ENCODE assay signal across 20 mouse cellular contexts in the genomic region with DNA sequence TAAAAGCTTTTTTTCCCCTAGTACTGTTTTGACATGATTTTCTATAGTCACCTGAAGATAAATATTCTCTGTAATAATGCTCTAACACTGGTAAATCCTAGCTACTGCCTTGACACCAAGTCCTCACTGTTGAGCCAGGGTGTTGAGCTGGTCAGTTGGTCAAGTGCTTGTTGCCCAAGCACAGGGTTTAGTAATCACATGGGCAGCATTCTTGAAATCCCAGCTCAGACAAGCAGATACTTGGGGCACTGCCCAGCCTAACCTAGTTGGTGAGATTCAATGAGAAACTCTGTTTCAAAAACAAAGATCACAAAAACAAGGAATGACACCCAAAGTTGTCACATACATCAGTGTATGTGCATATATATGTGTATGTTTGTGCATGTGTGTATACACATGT.
DNase-seq lines count a peak whose midpoint lies in the region; TF ChIP-seq lines count a peak whose summit lies in the region.
"Had no signal": no experiment of that assay in that cellular context is flagged by ENCODE, and none has a peak within 500 bp of the region (broad histone marks: within the 10 kb centered on the region; RNA-seq: fewer than 3 reads in every experiment).

No protein-coding gene starts in this region.

- no peak for TF ChIP-seq POLR2A in kidney, adult 2 months (IDR thresholded peaks at IDR 0.05; ENCODE audit: low read depth, low read length)
- TF ChIP-seq POLR2A in lung, adult 2 months (IDR thresholded peaks at IDR 0.05; ENCODE audit: borderline replicate concordance, extremely low read depth, low read depth, low read length) = no peak
- TF ChIP-seq POLR2A in myocyte (IDR thresholded peaks at IDR 0.05; ENCODE audit: insufficient read length, low read depth) = no peak

- no peak overlapping the region for H3K27ac ChIP-seq in kidney, adult 2 months (ENCODE audit: insufficient read depth, low read depth, low read length)
- H3K27ac ChIP-seq: forebrain, embryonic 10.5 days; hindbrain, embryonic 12.5 days; limb, embryonic 15.5 days had no signal

- peaks cover 11% of the 10 kb centered on the region for H3K4me1 ChIP-seq in kidney, adult 2 months (ENCODE audit: control insufficient read depth, insufficient read depth, low read length)
- H3K4me1 ChIP-seq in lung, adult 2 months (ENCODE audit: control insufficient read depth, insufficient read depth, low read length) = no peaks in the 10 kb centered on the region
- H3K4me1 ChIP-seq: forebrain, embryonic 10.5 days; hindbrain, embryonic 12.5 days; megakaryocyte, embryonic 14.5 days had no signal

- H3K4me3 ChIP-seq in kidney, adult 2 months (ENCODE audit: insufficient read depth, low read depth, low read length) = no peak overlapping the region
- H3K4me3 ChIP-seq in lung, adult 2 months (replicated peaks; ENCODE audit: extremely low read depth, low read depth, low read length) = no peak overlapping the region
- no peak overlapping the region for H3K4me3 ChIP-seq in myocyte
- H3K4me3 ChIP-seq: forebrain, embryonic 10.5 days; hindbrain, embryonic 12.5 days; limb, embryonic 15.5 days; megakaryocyte, embryonic 14.5 days had no signal

- H3K27me3 ChIP-seq in kidney, adult 2 months (replicated peaks; ENCODE audit: control insufficient read depth, insufficient read depth, low read length) = no peaks in the 10 kb centered on the region
- H3K27me3 ChIP-seq in myocyte (ENCODE audit: control insufficient read depth, insufficient read depth, insufficient read length) = no peaks in the 10 kb centered on the region
- H3K27me3 ChIP-seq: hindbrain, embryonic 12.5 days; limb, embryonic 15.5 days; Patski had no signal

- H3ac ChIP-seq in myocyte (ENCODE audit: control insufficient read depth, insufficient read length) = no peak overlapping the region

- no peaks in the 10 kb centered on the region for H3K79me2 ChIP-seq in myocyte (ENCODE audit: control insufficient read depth, insufficient read depth)

- no peaks in the 10 kb centered on the region for H3K36me3 ChIP-seq in kidney, adult 2 months (ENCODE audit: control insufficient read depth, insufficient read depth, low read length)
- H3K36me3 ChIP-seq in myocyte (ENCODE audit: control insufficient read depth, insufficient read depth) = no peaks in the 10 kb centered on the region
- H3K36me3 ChIP-seq: forebrain, embryonic 10.5 days; hindbrain, embryonic 12.5 days; limb, embryonic 15.5 days had no signal

- peak; percentile 24 for DNase-seq in kidney, adult 2 months
- no peak for DNase-seq in kidney, postnatal 25 days
- peak; percentile 61 for DNase-seq in adrenal gland, postnatal 10 days
- peak; percentile 46 for DNase-seq in lung, adult 2 months
- no peak for DNase-seq in urinary bladder, postnatal 4 days (ENCODE audit: low spot score in 2 of 2)
- no peak for DNase-seq in layer of hippocampus, postnatal 14 days (ENCODE audit: low spot score in 2 of 2)
- DNase-seq: cerebellum, adult 11 months; cerebellum, postnatal 25 days; forebrain, postnatal 0 days; gastrocnemius, postnatal 36 days; layer of hippocampus, postnatal 36 days; right cerebral cortex, postnatal 14 days; spleen, adult 18-20 months; thymus, adult 2 months had no signal

- TF ChIP-seq CTCF in kidney, adult 2 months (conservative IDR thresholded peaks at IDR 0.05; ENCODE audit: insufficient read depth, insufficient read length, low read depth, low read length) = no peak
- no peak for TF ChIP-seq CTCF in lung, adult 2 months (IDR thresholded peaks at IDR 0.05; ENCODE audit: insufficient read depth, low read length)

- no peak overlapping the region for H3K4me2 ChIP-seq in myocyte (ENCODE audit: low read depth)
- H3K4me2 ChIP-seq: hindbrain, embryonic 12.5 days; limb, embryonic 15.5 days had no signal

TF ChIP-seq in myocyte, 11 proteins besides CTCF, POLR2A, EP300 and RAD21:
- TF ChIP-seq USF1 (IDR thresholded peaks at IDR 0.05; ENCODE audit: low read depth) (peak; percentile 48), SRF (IDR thresholded peaks at IDR 0.05; ENCODE audit: control insufficient read depth, insufficient read length, low read depth) (no peak)
TF ChIP-seq in myocyte: peak in this region for 1.

Comparison
In these comparisons a context has a peak if more than half of its experiments do, and no peak if none do; other contexts are left out.
1. DNase-seq: peak in kidney, adult 2 months (single experiment), adrenal gland, postnatal 10 days (single experiment) and lung, adult 2 months (single experiment); none in kidney, postnatal 25 days (0 of 2), urinary bladder, postnatal 4 days (0 of 2) and layer of hippocampus, postnatal 14 days (0 of 2).